Mouse (Mus musculus) cerebellum, postnatal 4 days (tissue): ENCODE measurements around the gene Jak3.

Experiments
- DNase-seq, 2 experiments: peaks; one replicate each; pipeline ENCODE4 v3.0.0; 2022; ENCODE audit warnings: low spot score in 2 of 2, mixed read lengths in 1 of 2

Gene Jak3

GRCm38 (mm10) chr8:71665331-71666130, 10.6 kb upstream of the Jak3 start:
- DNase-seq = no peak

- DNase-seq = no peak
Measured at GRCm38 (mm10) chr8:71666855-71667254, 9.2 kb upstream of the Jak3 start.

GRCm38 (mm10) chr8:71667256-71667655, 8.8 kb upstream of the Jak3 start:
- no peak for DNase-seq

- no peak for DNase-seq
Measured at GRCm38 (mm10) chr8:71668220-71668975, 7.7 kb upstream of the Jak3 start.

GRCm38 (mm10) chr8:71670198-71670597, 5.9 kb upstream of the Jak3 start:
- DNase-seq = no peak

- peak; percentile 48 to 77 for DNase-seq
Measured at GRCm38 (mm10) chr8:71670621-71671548, 5.2 kb upstream of the Jak3 start.

GRCm38 (mm10) chr8:71671549-71671965, 4.5 kb upstream of the Jak3 start, which contains the start of gene Unc13a:
Unc13a (minus strand) TSS chr8:71671757.
- peak; percentile 82 to 93 for DNase-seq

- no peak for DNase-seq
Measured at GRCm38 (mm10) chr8:71672168-71672735, 3.8 kb upstream of the Jak3 start.

GRCm38 (mm10) chr8:71674071-71674470, 2.0 kb upstream of the Jak3 start:
- DNase-seq = no peak

GRCm38 (mm10) chr8:71675456-71676019, 558 bp upstream of the Jak3 start:
- no peak for DNase-seq

- no peak for DNase-seq
Measured at GRCm38 (mm10) chr8:71676803-71677202, 707 bp downstream of the Jak3 start.

GRCm38 (mm10) chr8:71677555-71677954, 1.5 kb downstream of the Jak3 start:
- DNase-seq = no peak

GRCm38 (mm10) chr8:71678216-71678615, 2.1 kb downstream of the Jak3 start:
- DNase-seq = no peak

GRCm38 (mm10) chr8:71679116-71679515, 3.0 kb downstream of the Jak3 start:
- DNase-seq = no peak

- DNase-seq = no peak
Measured at GRCm38 (mm10) chr8:71679550-71680168, 3.6 kb downstream of the Jak3 start.

GRCm38 (mm10) chr8:71680471-71680870, 4.4 kb downstream of the Jak3 start:
- no peak for DNase-seq

- no peak for DNase-seq
Measured at GRCm38 (mm10) chr8:71681369-71681915, 5.3 kb downstream of the Jak3 start.

GRCm38 (mm10) chr8:71682832-71683231, 6.7 kb downstream of the Jak3 start:
- DNase-seq = no peak

GRCm38 (mm10) chr8:71684701-71685100, 8.6 kb downstream of the Jak3 start:
- DNase-seq = no peak

- DNase-seq = no peak
Measured at GRCm38 (mm10) chr8:71685573-71685972, 9.5 kb downstream of the Jak3 start.
